Mouse (Mus musculus) forebrain, embryonic 11.5 days (tissue): ENCODE measurements around the gene Mras. TPM values are rescaled to one million over a fixed set of nuclear protein-coding genes. Genes with fewer than 3 reads are reported as not detected.

Experiments used
- ATAC-seq: fragments of 200-750 bp; cut with Nextera tagmentation; replicated peaks from 2 replicates; pipeline ENCODE4 v1.8.0; 2017; ENCODE audit warnings: moderate TSS enrichment; ENCODE audit not compliant: low FRiP score
- DNase-seq: peaks from one replicate; pipeline ENCODE4 v3.0.0-alpha.2; 2017; ENCODE audit warnings: low spot score
- H3K27ac ChIP-seq: fragments of 300-500 bp; sonication (generic); 2 replicates; pipeline ENCODE4 v1.5.1; 2014; ENCODE audit warnings: low read depth, low read length
- H3K27me3 ChIP-seq: fragments of 300-500 bp; sonication (generic); 2 replicates; pipeline ENCODE4 v1.6.1; 2014; ENCODE audit warnings: mild to moderate bottlenecking, low read length, mixed read lengths; ENCODE audit not compliant: control insufficient read depth, insufficient read depth
- H3K36me3 ChIP-seq: fragments of 300-500 bp; sonication (generic); 2 replicates; pipeline ENCODE4 v1.6.1; 2014; ENCODE audit warnings: mild to moderate bottlenecking, low read length, moderate library complexity, mixed read lengths; ENCODE audit not compliant: control insufficient read depth, insufficient read depth
- H3K4me1 ChIP-seq: fragments of 300-500 bp; sonication (generic); replicated peaks from 2 replicates; pipeline ENCODE4 v1.6.1; 2014; ENCODE audit warnings: low read length, mixed read lengths; ENCODE audit not compliant: control insufficient read depth, insufficient read depth
- H3K4me2 ChIP-seq: fragments of 300-500 bp; sonication (generic); 2 replicates; pipeline ENCODE4 v1.6.1; 2014; ENCODE audit warnings: low read depth, mild to moderate bottlenecking, low read length, moderate library complexity, mixed read lengths; ENCODE audit not compliant: severe bottlenecking
- H3K4me3 ChIP-seq: fragments of 300-500 bp; sonication (generic); 2 replicates; pipeline ENCODE4 v1.5.1; 2014; ENCODE audit warnings: low read depth, low read length
- H3K9ac ChIP-seq: fragments of 300-500 bp; sonication (generic); 2 replicates; pipeline ENCODE4 v1.6.1; 2014; ENCODE audit warnings: low read length
- H3K9me3 ChIP-seq: fragments of 300-500 bp; sonication (generic); 2 replicates; pipeline ENCODE4 v1.6.1; 2016; ENCODE audit warnings: low read length, mixed read lengths; ENCODE audit not compliant: control insufficient read depth
- WGBS: fragments of 180-500 bp; shearing (Covaris S2); extraction: QIAGEN DNeasy Blood & Tissue Kit; methylation state at CpG from one replicate; pipeline ENCODE4 v1.1.7; 2014; 5-methylcytosine and 5-hydroxymethylcytosine counted together
- polyA plus RNA-seq: library from polyadenylated mRNA; unstranded; fragments of >200 nt; fragmentation: Nextera tagmentation; extraction: Ambion mirVana; gene quantifications from 2 replicates; pipeline ENCODE4 v1.2.1, GENCODE M21; 2014

Mras gene
- polyA plus RNA-seq, 1 experiment from 2014 or later = 16.8 TPM

DNA sequence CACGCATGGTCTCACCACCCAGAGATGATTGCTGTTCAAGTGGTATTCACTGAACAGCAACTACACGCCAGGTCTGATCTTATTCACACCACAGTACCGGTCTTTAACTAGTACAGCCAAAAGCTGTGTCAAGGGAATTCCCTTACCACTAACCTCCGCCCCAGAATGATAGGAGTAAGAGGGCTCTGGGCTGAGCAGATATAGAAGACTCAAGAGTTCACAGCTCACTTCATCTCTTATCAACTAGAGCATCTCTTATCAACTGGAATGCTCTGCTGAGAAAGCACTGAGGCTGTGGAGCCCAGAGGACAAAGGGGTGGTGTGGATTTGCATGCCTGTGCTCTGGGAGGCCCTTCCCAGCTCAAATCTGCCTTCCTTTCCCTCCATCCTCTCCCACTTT, 25.4 kb downstream of the Mras start:
- H3K4me2 ChIP-seq = no peak overlapping the region

DNA sequence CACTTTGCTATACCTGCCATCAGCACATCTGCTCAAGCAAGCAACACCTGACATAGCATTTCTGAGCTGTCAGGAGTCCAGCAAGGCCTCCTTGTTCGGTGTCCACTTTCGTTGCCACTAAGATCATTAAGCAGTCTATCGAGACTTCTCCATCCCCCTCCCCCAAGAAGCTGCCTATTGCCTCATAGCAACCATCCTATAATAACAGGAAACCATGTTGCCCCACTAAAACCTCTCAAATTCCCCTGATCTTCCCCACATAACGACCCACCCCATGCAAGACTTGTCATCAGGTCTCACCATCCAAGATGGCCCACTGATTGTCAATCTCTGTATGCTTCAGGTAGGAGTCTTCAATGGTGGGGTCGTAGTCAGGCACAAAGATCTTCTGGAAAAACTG, 26.1 kb downstream of the Mras start:
- no peak overlapping the region for H3K9ac ChIP-seq
- H3K9me3 ChIP-seq = no peaks in the 10 kb centered on the region
- H3K4me2 ChIP-seq = no peak overlapping the region
- 89% methylated on average over 5 of the region's 5 CpGs for WGBS
- H3K36me3 ChIP-seq = no peaks in the 10 kb centered on the region
- no peak for DNase-seq
- H3K27me3 ChIP-seq = no peaks in the 10 kb centered on the region
- H3K4me1 ChIP-seq = no peaks in the 10 kb centered on the region
- ATAC-seq = no peak
- H3K4me3 ChIP-seq = no peak overlapping the region
- no peak overlapping the region for H3K27ac ChIP-seq

More for the DNA sequence above, 25.4 kb downstream of the Mras start:
- Histone ChIP-seq H3K27me3 (no peaks in the 10 kb centered on the region), H3K4me3 (no peak overlapping the region), H3K9me3 (no peaks in the 10 kb centered on the region), H3K36me3 (no peaks in the 10 kb centered on the region), H3K4me1 (no peaks in the 10 kb centered on the region), H3K27ac (no peak overlapping the region), H3K9ac (no peak overlapping the region)
- DNase-seq (no peak), ATAC-seq (no peak)
- 85% methylated on average over 4 of the region's 4 CpGs for WGBS

DNA sequence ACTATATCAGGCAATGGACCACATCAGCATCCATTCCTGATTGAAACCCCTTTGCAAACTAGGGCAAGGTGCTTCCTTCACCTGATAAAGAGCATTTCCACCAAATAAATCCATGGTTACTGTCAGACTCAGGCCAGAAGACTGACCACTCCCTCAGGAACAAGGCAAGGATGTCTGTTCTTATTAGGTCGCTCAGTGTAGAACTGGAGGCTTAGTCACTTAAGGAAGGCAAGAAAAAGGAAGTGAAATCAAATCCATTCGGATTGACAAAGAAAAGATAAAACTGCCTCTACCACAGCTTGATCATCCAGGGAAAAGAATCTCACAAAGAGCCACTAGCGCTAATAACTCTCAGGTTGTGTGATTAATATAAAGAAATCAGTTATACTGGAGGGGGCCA, 27.9 kb downstream of the Mras start:
- ATAC-seq = no peak
- Histone ChIP-seq H3K4me3 (no peak overlapping the region), H3K9me3 (no peaks in the 10 kb centered on the region), H3K4me1 (no peaks in the 10 kb centered on the region), H3K9ac (no peak overlapping the region), H3K4me2 (no peak overlapping the region), H3K27ac (no peak overlapping the region), H3K27me3 (no peaks in the 10 kb centered on the region), H3K36me3 (no peaks in the 10 kb centered on the region)
- 81% methylated on average over 3 of the region's 3 CpGs for WGBS
- DNase-seq = no peak

DNA sequence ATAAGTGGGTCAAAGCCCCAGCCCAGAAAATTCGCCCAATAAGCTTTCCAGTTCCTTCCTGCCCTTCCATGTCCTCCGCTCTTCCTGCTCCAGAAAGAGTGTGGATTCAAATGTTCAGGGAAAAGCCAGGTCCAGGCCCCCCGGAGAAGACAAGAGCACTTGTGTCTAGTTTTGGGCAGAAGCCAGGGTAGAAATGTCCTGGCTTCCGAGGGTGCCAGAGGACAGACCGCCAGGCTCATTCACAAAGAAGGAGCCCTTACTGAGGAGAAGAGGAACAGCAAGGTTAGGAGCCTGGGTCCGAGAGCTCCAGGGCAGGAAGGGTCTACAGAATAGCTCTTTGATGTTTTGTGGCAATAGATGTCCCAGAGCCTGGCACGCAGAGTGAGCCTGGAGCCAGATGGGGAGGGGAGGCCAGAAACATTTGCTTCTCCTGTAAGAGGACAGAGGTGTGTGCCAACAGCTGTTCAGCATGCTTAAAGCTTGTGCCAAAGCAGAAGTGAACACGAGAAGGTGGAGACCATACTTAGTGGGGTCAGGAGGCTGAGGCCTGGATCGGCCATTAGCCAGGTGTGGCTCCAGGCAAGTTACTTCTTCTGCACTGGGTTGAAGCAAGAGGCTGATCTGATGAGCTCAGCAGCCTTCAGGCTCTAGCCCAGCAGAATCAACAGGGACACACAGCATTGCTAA, 35.8 kb downstream of the Mras start:
- 83% methylated on average over 9 of the region's 9 CpGs for WGBS
- no peaks in the 10 kb centered on the region for H3K36me3 ChIP-seq
- H3K4me2 ChIP-seq = no peak overlapping the region
- H3K4me1 ChIP-seq = no peaks in the 10 kb centered on the region
- no peak overlapping the region for H3K9ac ChIP-seq
- H3K4me3 ChIP-seq = no peak overlapping the region
- no peak overlapping the region for H3K27ac ChIP-seq
- no peak for DNase-seq
- no peaks in the 10 kb centered on the region for H3K9me3 ChIP-seq
- no peaks in the 10 kb centered on the region for H3K27me3 ChIP-seq
- ATAC-seq = no peak

DNA sequence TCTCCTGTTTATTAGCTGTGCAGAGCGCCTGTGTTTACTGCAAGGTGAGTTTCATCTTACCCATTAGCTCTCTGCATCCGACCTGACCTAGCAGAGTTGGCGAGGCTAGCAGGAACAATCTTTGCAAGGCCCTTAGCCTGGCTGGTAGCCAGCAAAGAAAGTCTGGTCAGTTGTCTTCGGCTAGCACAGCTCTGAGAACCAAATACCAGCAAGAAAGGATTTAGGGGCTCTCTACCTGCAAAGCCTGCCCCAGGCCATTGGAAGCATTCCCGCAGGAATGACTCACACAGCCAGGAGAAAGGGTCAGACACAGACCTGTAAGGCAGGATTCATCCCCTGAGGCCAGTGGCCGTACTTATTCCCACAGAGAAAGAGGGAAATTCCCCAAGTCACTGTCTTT, 36.4 kb downstream of the Mras start:
- no peak for ATAC-seq
- H3K27ac ChIP-seq = no peak overlapping the region
- H3K4me2 ChIP-seq = no peak overlapping the region
- no peaks in the 10 kb centered on the region for H3K9me3 ChIP-seq
- H3K9ac ChIP-seq = no peak overlapping the region
- H3K27me3 ChIP-seq = no peaks in the 10 kb centered on the region
- no peak for DNase-seq
- H3K4me1 ChIP-seq = no peaks in the 10 kb centered on the region
- no peaks in the 10 kb centered on the region for H3K36me3 ChIP-seq
- 84% methylated on average over 6 of the region's 6 CpGs for WGBS
- H3K4me3 ChIP-seq = no peak overlapping the region

DNA sequence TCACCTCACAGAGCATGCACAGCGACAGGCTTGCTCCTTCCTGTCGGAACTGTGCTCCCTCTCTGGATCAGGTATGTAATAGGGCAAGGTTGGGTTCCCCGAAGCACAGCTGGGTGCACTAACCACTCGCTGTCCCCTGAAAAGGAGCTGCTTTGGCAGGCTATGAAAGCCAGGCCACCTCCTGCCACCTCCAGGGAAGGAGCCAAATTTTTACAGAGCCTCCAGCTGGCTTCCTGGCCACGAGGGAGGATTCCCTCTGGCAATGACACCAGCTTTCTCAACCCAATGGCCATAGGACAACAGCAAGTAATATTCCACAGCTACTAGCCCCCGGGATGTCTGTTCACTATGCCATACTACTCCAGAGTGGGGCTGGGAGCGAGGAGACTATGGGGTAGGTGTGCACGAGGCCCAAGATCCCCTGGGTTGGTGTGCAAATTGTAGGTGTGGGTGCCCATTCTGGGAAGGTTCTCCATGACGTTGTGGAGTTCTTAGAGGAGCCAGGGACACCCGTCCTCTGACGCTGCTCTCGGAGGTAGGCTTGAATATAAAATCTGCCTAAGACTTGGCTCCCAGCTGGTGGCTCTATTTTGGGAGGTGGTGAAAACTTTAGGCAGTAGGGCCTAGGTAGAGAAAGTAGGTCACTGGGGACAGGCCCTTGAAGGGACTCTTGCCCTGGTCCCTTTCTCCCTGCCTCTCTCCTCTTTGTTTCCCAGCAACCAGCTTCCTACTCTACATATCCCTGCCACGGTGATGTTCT, 39.9 kb downstream of the Mras start:
- Histone ChIP-seq H3K36me3 (no peaks in the 10 kb centered on the region), H3K4me3 (no peak overlapping the region), H3K9ac (no peak overlapping the region), H3K27me3 (no peaks in the 10 kb centered on the region), H3K27ac (no peak overlapping the region), H3K4me1 (no peaks in the 10 kb centered on the region), H3K9me3 (no peaks in the 10 kb centered on the region), H3K4me2 (no peak overlapping the region)
- DNase-seq (no peak), ATAC-seq (no peak)
- WGBS = 87% methylated on average over 13 of the region's 13 CpGs

DNA sequence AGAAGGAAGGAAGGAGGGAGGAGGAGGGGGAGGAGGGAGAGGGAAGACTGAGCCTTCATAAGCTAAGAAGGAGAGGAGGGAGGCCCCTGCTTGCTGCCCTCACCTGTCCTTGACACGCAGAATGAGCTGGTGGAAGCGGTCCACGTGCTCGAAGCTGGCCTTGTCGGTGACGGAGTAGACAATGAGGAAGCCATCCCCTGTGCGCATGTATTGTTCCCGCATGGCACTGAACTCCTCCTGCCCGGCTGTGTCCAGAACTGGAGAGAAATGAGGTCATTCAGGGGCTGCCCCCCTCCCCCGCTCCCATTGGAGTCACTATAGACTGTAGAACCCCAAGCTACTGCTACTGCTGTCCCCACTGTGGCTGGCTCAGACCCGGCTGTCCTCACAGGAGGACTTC, 42.8 kb downstream of the Mras start:
- WGBS = 86% methylated on average over 11 of the region's 11 CpGs
- no peak overlapping the region for H3K27ac ChIP-seq
- no peak for ATAC-seq
- H3K36me3 ChIP-seq = no peaks in the 10 kb centered on the region
- no peaks in the 10 kb centered on the region for H3K9me3 ChIP-seq
- no peak for DNase-seq
- H3K27me3 ChIP-seq = no peaks in the 10 kb centered on the region
- no peak overlapping the region for H3K4me3 ChIP-seq
- H3K4me1 ChIP-seq = no peaks in the 10 kb centered on the region
- H3K9ac ChIP-seq = no peak overlapping the region
- no peak overlapping the region for H3K4me2 ChIP-seq

DNA sequence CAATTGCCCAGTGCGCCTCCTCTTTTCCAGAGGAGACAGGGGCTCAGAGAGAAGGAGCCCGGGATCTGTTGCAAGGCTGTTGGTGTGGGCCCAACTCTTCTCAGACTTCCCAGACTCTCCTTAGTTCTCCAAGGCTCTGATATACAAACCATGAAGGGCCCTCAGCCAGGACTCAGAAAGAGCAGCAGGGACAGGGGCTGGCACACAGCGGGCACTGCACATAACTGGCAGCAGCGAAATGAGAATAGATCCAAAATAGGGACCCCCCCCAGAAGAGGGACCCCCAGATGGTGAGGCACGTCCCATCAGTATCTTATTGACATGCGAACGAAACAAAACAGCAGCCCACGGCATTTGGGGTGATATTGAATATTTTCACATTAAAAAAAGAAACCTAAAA, 44.0 kb downstream of the Mras start:
- ATAC-seq = no peak
- Histone ChIP-seq H3K4me1 (no peaks in the 10 kb centered on the region), H3K36me3 (no peaks in the 10 kb centered on the region), H3K9me3 (no peaks in the 10 kb centered on the region), H3K4me3 (no peak overlapping the region), H3K27ac (no peak overlapping the region), H3K9ac (no peak overlapping the region), H3K27me3 (no peaks in the 10 kb centered on the region), H3K4me2 (no peak overlapping the region)
- WGBS = 95% methylated on average over 8 of the region's 8 CpGs
- no peak for DNase-seq

DNA sequence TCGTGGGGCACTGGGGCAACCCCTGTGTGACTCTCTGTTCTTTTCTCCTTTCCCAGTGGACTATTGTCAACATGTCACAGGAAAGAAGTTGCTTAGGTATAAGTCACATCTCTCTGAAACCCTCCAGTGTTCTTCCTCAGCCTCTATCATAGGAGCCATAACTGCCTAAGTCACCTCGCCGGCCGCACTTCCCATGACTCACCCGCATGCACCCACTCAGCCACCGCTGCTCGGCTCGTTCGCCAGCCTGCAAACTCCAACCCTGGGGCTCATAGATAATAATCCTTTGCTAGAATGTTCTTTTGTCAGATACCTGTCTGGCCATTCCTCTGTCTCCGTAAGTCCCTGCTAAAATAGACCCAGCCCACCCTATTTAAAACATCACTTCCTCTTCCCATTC, 45.6 kb downstream of the Mras start:
- H3K27ac ChIP-seq = no peak overlapping the region
- DNase-seq (no peak), ATAC-seq (no peak)
- H3K4me2 ChIP-seq = no peak overlapping the region
- H3K9ac ChIP-seq = no peak overlapping the region
- H3K36me3 ChIP-seq = no peaks in the 10 kb centered on the region
- H3K27me3 ChIP-seq = no peaks in the 10 kb centered on the region
- H3K4me3 ChIP-seq = no peak overlapping the region
- H3K4me1 ChIP-seq = no peaks in the 10 kb centered on the region
- WGBS = 95% methylated on average over 10 of the region's 10 CpGs
- no peaks in the 10 kb centered on the region for H3K9me3 ChIP-seq
